Mouse (Mus musculus) telencephalon, adult 2 months (tissue): ENCODE measurements at regions not wholly inside any gene's neighbourhood (a gene's known extent, or its start where the extent isn't known, plus 50 kb on each side); places are given as distances from the start of the nearest gene placed in this dataset.
A peak's percentile ranks its signal among the peaks of the same experiment; 100 is the strongest.
"Not testable (repeated sequence)": the region's sequence is repeated elsewhere in the genome, so short reads cannot be mapped to it uniquely, and the experiment has no call there.

Source experiments
- DNase-seq: peaks from one replicate; pipeline ENCODE4 v3.0.0-alpha.2; 2011; ENCODE audit warnings: low read depth, low spot score

- no peak for DNase-seq
Measured at GRCm38 (mm10) chr3:7079073-7079472, 458.8 kb upstream of the 1700008P02Rik start.

- DNase-seq: no peak
Measured at GRCm38 (mm10) chr3:7076850-7077249, 456.6 kb upstream of the 1700008P02Rik start.

GRCm38 (mm10) chr3:7074488-7074887 is 454.2 kb upstream of the 1700008P02Rik start:
- DNase-seq: no peak

GRCm38 (mm10) chr3:7041372-7042057 is 421.3 kb upstream of the 1700008P02Rik start:
- DNase-seq: no peak

GRCm38 (mm10) chr3:7035833-7036232 is 415.6 kb upstream of the 1700008P02Rik start:
- no peak for DNase-seq

GRCm38 (mm10) chr3:7027845-7028244 is 407.6 kb upstream of the 1700008P02Rik start:
- peak; percentile 13 for DNase-seq

GRCm38 (mm10) chr3:7014345-7014973 is 394.2 kb upstream of the 1700008P02Rik start:
- no peak for DNase-seq

GRCm38 (mm10) chr3:7013516-7013915 is 393.3 kb upstream of the 1700008P02Rik start:
- no peak for DNase-seq

- DNase-seq: peak; percentile 17
Measured at GRCm38 (mm10) chr3:7010294-7011087, 390.2 kb upstream of the 1700008P02Rik start.

- DNase-seq: no peak
Measured at GRCm38 (mm10) chr3:7008671-7009217, 388.5 kb upstream of the 1700008P02Rik start.

- DNase-seq: no peak
Measured at GRCm38 (mm10) chr3:7007811-7008359, 387.6 kb upstream of the 1700008P02Rik start.

- DNase-seq: not testable (repeated sequence)
Measured at GRCm38 (mm10) chr3:6991735-6992134, 371.5 kb upstream of the 1700008P02Rik start.

- DNase-seq: no peak
Measured at GRCm38 (mm10) chr3:6984918-6985317, 364.7 kb upstream of the 1700008P02Rik start.

GRCm38 (mm10) chr3:6957681-6958080 is 337.4 kb upstream of the 1700008P02Rik start:
- DNase-seq: no peak

- no peak for DNase-seq
Measured at GRCm38 (mm10) chr3:6932535-6933103, 312.4 kb upstream of the 1700008P02Rik start.

GRCm38 (mm10) chr3:6926737-6927136 is 306.5 kb upstream of the 1700008P02Rik start:
- no peak for DNase-seq

GRCm38 (mm10) chr3:6922647-6923046 is 302.4 kb upstream of the 1700008P02Rik start:
- DNase-seq: not testable (repeated sequence)

- no peak for DNase-seq
Measured at GRCm38 (mm10) chr3:6920253-6920652, 300.0 kb upstream of the 1700008P02Rik start.

GRCm38 (mm10) chr3:6887936-6888335 is 267.7 kb upstream of the 1700008P02Rik start:
- DNase-seq: no peak

- no peak for DNase-seq
Measured at GRCm38 (mm10) chr3:6887053-6887700, 266.9 kb upstream of the 1700008P02Rik start.
